Mouse (Mus musculus) leukemia stem cell, adult 10-12 weeks (primary cell): Measurements from ENCODE around the gene Zfp53. TPM values are rescaled to one million over a fixed set of nuclear protein-coding genes. Genes with fewer than 3 reads are reported as not detected.

ENCODE experiments used
- polyA plus RNA-seq: library from polyadenylated mRNA; stranded (reverse); fragments of >175 nt; gene quantifications from 2 replicates; pipeline ENCODE4 v1.2.3, GENCODE M21; 2012; ENCODE audit warnings: low replicate concordance

Zfp53 gene
- 0.66 and 1.7 TPM in 2 replicates for polyA plus RNA-seq

GRCm38 (mm10) chr17:21488760-21489499, at the start of gene Zfp53:
Zfp53 (plus strand) TSS chr17:21488998.

GRCm38 (mm10) chr17:21450138-21450704, 38.6 kb upstream of the Zfp53 start, which contains the start of gene Zfp51:
Zfp51 (plus strand) TSS chr17:21450374.

GRCm38 (mm10) chr17:21535096-21536001, 46.6 kb downstream of the Zfp53 start, which contains the start of gene Zfp52:
Zfp52 (plus strand) TSS chr17:21535539.

Other genes with a start within 250 kb of the Zfp53 start
- not detected in 2 replicates for gene Vmn1r235, start 232.6 kb upstream of the Zfp53 start, polyA plus RNA-seq
- not detected in 2 replicates for gene Vmn1r236, start 206.1 kb upstream of the Zfp53 start, polyA plus RNA-seq
- gene Vmn1r237, start 177.1 kb upstream of the Zfp53 start, polyA plus RNA-seq = not detected in 2 replicates
- 0.20 TPM in 1 of 2 replicates, not detected in the other for gene Zfp677, start 105.2 kb upstream of the Zfp53 start, polyA plus RNA-seq
- gene Zfp54, start 65.8 kb upstream of the Zfp53 start, polyA plus RNA-seq = 0.17 and 0.35 TPM in 2 replicates
- gene Zfp51, start 38.6 kb upstream of the Zfp53 start, polyA plus RNA-seq = 0.09 and 1.2 TPM in 2 replicates
- gene Zfp52, start 46.5 kb downstream of the Zfp53 start, polyA plus RNA-seq = 0.16 and 0.38 TPM in 2 replicates
- 0.32 and 2.1 TPM in 2 replicates for gene Zfp948, start 78.0 kb downstream of the Zfp53 start, polyA plus RNA-seq
- gene Zfp983, start 161.6 kb downstream of the Zfp53 start, polyA plus RNA-seq = 0.34 TPM in 1 of 2 replicates, not detected in the other
- not detected in 2 replicates for gene Gm10226, start 202.9 kb downstream of the Zfp53 start, polyA plus RNA-seq
- 0.10 and 1.2 TPM in 2 replicates for gene Zfp760, start 218.7 kb downstream of the Zfp53 start, polyA plus RNA-seq
- gene Zfp229, start 241.8 kb downstream of the Zfp53 start, polyA plus RNA-seq = 1.0 and 3.1 TPM in 2 replicates